Mouse (Mus musculus) megakaryocyte, adult 5-6 weeks (primary cell): Measurements from ENCODE around the gene Plau. TPM values are rescaled to one million over a fixed set of nuclear protein-coding genes. Genes with fewer than 3 reads are reported as not detected.

Experiments used
- ATAC-seq: 2 replicates; pipeline ENCODE4 v1.8.0; 2016; ENCODE audit warnings: mild to moderate bottlenecking, inconsistent platforms; ENCODE audit not compliant: poor library complexity, severe bottlenecking
- total RNA-seq, 2 experiments: library from RNA; stranded (forward) in 1 of 2; stranded (reverse) in 1 of 2; fragments of 153-499, 151-499 nt in 1 of 2; fragments of 221-1000, 200-1000 nt in 1 of 2; gene quantifications; 2 replicates each; pipeline versions ENCODE4 v1.2.3 to v1.2.4; 2015 to 2017

Plau gene
- total RNA-seq, 2 experiments from 2014 or later = 9.5 to 16.8 TPM

- ATAC-seq = no peak
Measured at GRCm38 (mm10) chr14:20804964-20805672, 31.3 kb upstream of the Plau start.

- ATAC-seq = no peak
Measured at GRCm38 (mm10) chr14:20806116-20806840, 30.2 kb upstream of the Plau start.

GRCm38 (mm10) chr14:20809349-20809748 lies 27.1 kb upstream of the Plau start:
- no peak for ATAC-seq

- ATAC-seq = no peak
Measured at GRCm38 (mm10) chr14:20809820-20810219, 26.6 kb upstream of the Plau start.

GRCm38 (mm10) chr14:20811236-20811635 lies 25.2 kb upstream of the Plau start:
- ATAC-seq = peak; percentile 38; the same call in 1 of the 2 replicates

GRCm38 (mm10) chr14:20811779-20812406 lies 24.6 kb upstream of the Plau start:
- ATAC-seq = no peak

- ATAC-seq = no peak
Measured at GRCm38 (mm10) chr14:20815448-20815847, 21.0 kb upstream of the Plau start.

- no peak for ATAC-seq
Measured at GRCm38 (mm10) chr14:20824517-20824916, 11.9 kb upstream of the Plau start.

GRCm38 (mm10) chr14:20825516-20825915 lies 10.9 kb upstream of the Plau start:
- no peak for ATAC-seq

GRCm38 (mm10) chr14:20827061-20827460 lies 9.4 kb upstream of the Plau start:
- ATAC-seq = no peak

- ATAC-seq = no peak
Measured at GRCm38 (mm10) chr14:20827491-20827890, 9.0 kb upstream of the Plau start.

GRCm38 (mm10) chr14:20828524-20828923 lies 7.9 kb upstream of the Plau start:
- ATAC-seq = no peak

- peak; percentile 91 for ATAC-seq
Measured at GRCm38 (mm10) chr14:20829523-20830366, 6.7 kb upstream of the Plau start.

- ATAC-seq = no peak
Measured at GRCm38 (mm10) chr14:20831141-20831910, 5.1 kb upstream of the Plau start.

GRCm38 (mm10) chr14:20831915-20832314 lies 4.5 kb upstream of the Plau start:
- ATAC-seq = no peak

- no peak for ATAC-seq
Measured at GRCm38 (mm10) chr14:20833525-20833924, 2.9 kb upstream of the Plau start.

- ATAC-seq = no peak
Measured at GRCm38 (mm10) chr14:20834136-20834535, 2.3 kb upstream of the Plau start.

- peak; percentile 61 for ATAC-seq
Measured at GRCm38 (mm10) chr14:20836905-20837376, 481 bp downstream of the Plau start.

GRCm38 (mm10) chr14:20837681-20838080 lies 1.2 kb downstream of the Plau start:
- ATAC-seq = no peak

- no peak for ATAC-seq
Measured at GRCm38 (mm10) chr14:20841526-20841925, 5.1 kb downstream of the Plau start.
